Mouse (Mus musculus): Measurements from ENCODE around the gene Tmem199. TPM values are rescaled to one million over a fixed set of nuclear protein-coding genes. Genes with fewer than 3 reads are reported as not detected.
A peak's percentile ranks its signal among the peaks of the same experiment; 100 is the strongest.

The Tmem199 gene
- polyA plus RNA-seq, 1 experiment from 2014 or later = 86.7 TPM

DNA sequence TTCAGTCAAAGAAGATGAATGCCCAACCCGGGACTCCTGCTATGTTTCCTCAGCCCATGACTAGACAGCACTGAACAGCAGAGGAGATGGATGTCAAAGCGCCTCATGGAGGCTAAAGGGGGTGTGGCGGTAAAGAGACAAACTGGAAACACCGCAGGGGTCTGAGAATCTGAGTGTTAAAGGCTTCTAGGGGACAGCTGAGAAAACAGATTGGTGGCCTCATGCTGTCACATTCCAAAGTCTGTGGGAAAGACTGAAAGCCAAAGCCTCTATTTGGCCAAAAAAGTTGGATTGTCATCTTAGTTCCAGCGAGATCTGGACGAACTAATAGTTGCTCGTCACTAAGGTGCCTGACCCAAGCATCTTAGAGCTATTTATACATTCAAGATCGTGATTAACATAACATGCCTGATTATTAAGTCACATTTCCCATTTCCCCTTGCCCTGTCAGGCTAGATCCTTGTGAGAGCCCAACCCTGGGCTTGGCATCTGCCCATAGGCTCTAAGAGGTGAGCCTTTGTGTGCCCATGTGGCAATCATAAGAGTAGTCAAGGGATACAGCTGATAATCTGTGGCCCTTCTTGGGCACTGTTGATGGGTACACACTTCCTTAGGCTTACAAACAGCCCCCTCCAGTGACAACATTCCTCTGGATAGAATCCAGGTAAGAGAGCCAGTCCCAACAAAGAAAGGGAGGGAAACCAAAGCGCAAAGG, 11.4 kb upstream of the Tmem199 start:
- WGBS = 84% methylated on average over 9 of the region's 9 CpGs
- no peak overlapping the region for H3K9ac ChIP-seq (replicated peaks)
- no peak for ATAC-seq (replicated peaks)
- no peaks in the 10 kb centered on the region for H3K4me1 ChIP-seq
- H3K36me3 ChIP-seq = peaks cover 95% of the 10 kb centered on the region
- no peaks in the 10 kb centered on the region for H3K9me3 ChIP-seq
- H3K27me3 ChIP-seq = no peaks in the 10 kb centered on the region
- 0 out of 2 replicates have a peak overlapping the region, but pooled peaks have one; percentile 21 for H3K27ac ChIP-seq (replicated peaks)
- no peak overlapping the region for H3K4me3 ChIP-seq
- no peak overlapping the region for H3K4me2 ChIP-seq (replicated peaks)

GRCm38 (mm10) chr11:78522481-78522997, 10.6 kb upstream of the Tmem199 start:
- no peak for ATAC-seq (replicated peaks)
- Histone ChIP-seq H3K9me3 (no peaks in the 10 kb centered on the region), H3K27me3 (no peaks in the 10 kb centered on the region), H3K36me3 (peaks cover 97% of the 10 kb centered on the region), H3K9ac (replicated peaks) (no peak overlapping the region), H3K4me3 (no peak overlapping the region), H3K4me1 (no peaks in the 10 kb centered on the region), H3K4me2 (replicated peaks) (no peak overlapping the region), H3K27ac (replicated peaks) (no peak overlapping the region)
- 96% methylated on average over 1 of the region's 1 CpGs for WGBS

- no peaks in the 10 kb centered on the region for H3K9me3 ChIP-seq
- H3K27me3 ChIP-seq = no peaks in the 10 kb centered on the region
- H3K4me2 ChIP-seq (replicated peaks) = no peak overlapping the region
- no peak overlapping the region for H3K9ac ChIP-seq (replicated peaks)
- H3K27ac ChIP-seq (replicated peaks) = no peak overlapping the region
- ATAC-seq (replicated peaks) = no peak
- no peaks in the 10 kb centered on the region for H3K4me1 ChIP-seq
- peaks cover 92% of the 10 kb centered on the region for H3K36me3 ChIP-seq
- H3K4me3 ChIP-seq = no peak overlapping the region
- WGBS = 90% methylated on average over 3 of the region's 3 CpGs
Observed at GRCm38 (mm10) chr11:78521880-78522279, 9.9 kb upstream of the Tmem199 start.

DNA sequence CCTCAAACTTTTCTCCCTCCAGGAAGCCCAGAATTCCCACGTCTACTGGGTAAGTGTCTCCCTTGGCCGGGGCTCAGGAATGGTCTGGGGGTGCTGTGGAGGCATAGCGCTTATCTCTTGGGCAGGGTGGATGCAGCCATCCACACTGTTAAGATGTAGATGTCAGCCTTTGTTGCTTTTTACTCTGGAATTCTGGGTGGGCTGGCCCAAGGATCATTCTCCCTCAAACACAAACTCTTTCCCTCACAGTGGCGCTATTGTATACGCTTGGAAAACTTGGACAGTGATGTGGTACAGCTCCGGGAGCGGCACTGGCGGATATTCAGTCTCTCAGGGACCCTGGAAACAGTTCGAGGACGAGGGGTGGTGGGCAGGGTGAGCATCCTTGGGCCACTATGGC, 7.0 kb upstream of the Tmem199 start:
- Histone ChIP-seq H3K4me3 (no peak overlapping the region), H3K27me3 (no peaks in the 10 kb centered on the region), H3K4me1 (no peaks in the 10 kb centered on the region), H3K9me3 (no peaks in the 10 kb centered on the region), H3K36me3 (peaks cover 89% of the 10 kb centered on the region), H3K4me2 (replicated peaks) (no peak overlapping the region), H3K27ac (replicated peaks) (no peak overlapping the region), H3K9ac (replicated peaks) (no peak overlapping the region)
- WGBS = 90% methylated on average over 10 of the region's 10 CpGs
- ATAC-seq (replicated peaks) = no peak

DNA sequence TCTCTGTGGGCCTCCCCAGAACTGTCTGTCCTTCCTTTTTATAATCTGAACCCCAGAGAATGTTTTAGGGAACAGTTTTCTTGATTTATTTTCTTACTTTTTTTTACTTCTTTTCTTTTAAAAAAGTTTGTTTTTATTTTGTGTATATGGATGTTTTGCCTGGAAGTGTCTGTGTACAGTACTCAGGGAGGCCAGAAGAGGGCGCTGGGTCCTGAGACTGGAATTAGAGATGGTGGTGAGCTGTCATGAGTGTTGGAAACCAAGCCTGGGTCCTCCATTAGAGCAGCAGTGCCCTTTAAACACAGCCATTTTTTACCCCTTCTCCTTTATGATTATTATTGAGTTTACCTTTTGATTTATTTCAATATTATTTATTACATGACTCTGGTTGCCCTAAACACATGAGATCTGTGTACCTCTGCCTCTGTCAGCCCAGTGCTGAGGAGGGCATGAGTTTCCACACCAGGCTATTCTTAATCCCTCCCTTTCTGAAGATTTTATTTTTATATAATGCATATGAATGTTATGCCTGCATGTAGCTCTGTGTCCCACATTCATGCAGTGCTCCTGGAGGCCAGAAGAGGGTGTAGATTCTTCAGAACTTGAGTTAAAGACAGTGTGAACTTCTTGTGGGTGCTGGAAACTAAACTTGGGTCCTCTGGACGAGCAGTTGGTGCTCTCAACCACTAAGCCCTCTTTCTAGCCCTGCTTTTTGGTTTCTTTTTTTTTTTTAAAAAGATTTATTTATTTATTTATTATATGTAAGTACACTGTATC, 3.8 kb upstream of the Tmem199 start:
- ATAC-seq (replicated peaks) = no peak
- Histone ChIP-seq H3K4me3 (no peak overlapping the region), H3K4me1 (peaks cover 19% of the 10 kb centered on the region), H3K27me3 (no peaks in the 10 kb centered on the region), H3K4me2 (replicated peaks) (no peak overlapping the region), H3K36me3 (peaks cover 58% of the 10 kb centered on the region), H3K27ac (replicated peaks) (no peak overlapping the region), H3K9me3 (no peaks in the 10 kb centered on the region), H3K9ac (replicated peaks) (no peak overlapping the region)
- WGBS = 71% methylated on average over 2 of the region's 2 CpGs

DNA sequence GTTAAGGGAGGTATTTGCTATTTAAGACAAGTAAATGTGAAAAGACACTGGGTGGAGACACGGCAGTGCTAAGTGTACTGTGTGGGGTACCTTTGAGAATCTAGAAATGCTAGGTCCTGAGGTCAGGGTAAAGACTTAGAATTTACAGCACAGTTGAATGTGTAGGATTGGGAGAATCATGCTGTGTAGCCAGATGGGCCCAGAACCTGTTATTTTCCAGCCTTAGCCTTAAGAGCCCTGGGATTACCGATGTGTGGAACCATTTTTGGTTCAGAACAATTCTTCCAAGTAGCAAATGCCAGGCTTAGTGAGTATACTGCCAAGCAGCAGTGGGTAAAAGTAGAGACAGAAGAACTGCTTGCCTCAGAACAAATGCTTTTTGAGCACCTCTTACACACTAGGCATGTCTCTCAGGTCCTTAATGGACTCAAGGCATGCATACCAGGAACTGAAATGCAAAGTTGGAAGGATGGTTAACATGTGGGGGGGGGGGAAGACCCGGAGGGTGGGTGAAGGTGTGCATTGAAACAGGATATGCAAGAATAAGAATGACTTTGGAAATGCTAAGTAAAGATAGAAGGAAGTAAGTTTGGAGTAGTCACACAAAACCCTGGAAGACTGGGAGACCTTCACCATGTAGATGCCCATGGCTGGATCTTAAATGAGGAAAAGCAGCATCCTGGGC, 1.3 kb upstream of the Tmem199 start:
- Histone ChIP-seq H3K27me3 (no peaks in the 10 kb centered on the region), H3K4me2 (replicated peaks) (peak overlapping the region; percentile 92), H3K4me1 (peaks cover 19% of the 10 kb centered on the region), H3K4me3 (peak overlapping the region; percentile 96), H3K27ac (replicated peaks) (no peak overlapping the region), H3K9ac (replicated peaks) (peak overlapping the region; percentile 98), H3K36me3 (peaks cover 41% of the 10 kb centered on the region), H3K9me3 (no peaks in the 10 kb centered on the region)
- no peak for ATAC-seq (replicated peaks)
- 67% methylated on average over 3 of the region's 3 CpGs for WGBS

- Histone ChIP-seq H3K9me3 (no peaks in the 10 kb centered on the region), H3K9ac (replicated peaks) (no peak overlapping the region), H3K27me3 (no peaks in the 10 kb centered on the region), H3K36me3 (peaks cover 25% of the 10 kb centered on the region), H3K4me1 (peaks cover 19% of the 10 kb centered on the region), H3K27ac (replicated peaks) (no peak overlapping the region), H3K4me2 (replicated peaks) (no peak overlapping the region), H3K4me3 (no peak overlapping the region)
- WGBS = 80% methylated on average over 5 of the region's 5 CpGs
- ATAC-seq (replicated peaks) = no peak
Observed at GRCm38 (mm10) chr11:78509148-78509547, 2.8 kb downstream of the Tmem199 start.

- Histone ChIP-seq H3K27me3 (no peaks in the 10 kb centered on the region), H3K4me2 (replicated peaks) (no peak overlapping the region), H3K4me1 (peaks cover 8% of the 10 kb centered on the region), H3K4me3 (no peak overlapping the region), H3K9me3 (no peaks in the 10 kb centered on the region), H3K9ac (replicated peaks) (no peak overlapping the region), H3K27ac (replicated peaks) (no peak overlapping the region), H3K36me3 (peaks cover 25% of the 10 kb centered on the region)
- no peak for ATAC-seq (replicated peaks)
- 85% methylated on average over 3 of the region's 3 CpGs for WGBS
Observed at GRCm38 (mm10) chr11:78505430-78505829, 6.5 kb downstream of the Tmem199 start.

GRCm38 (mm10) chr11:78502909-78503650, 8.9 kb downstream of the Tmem199 start, which contains the start of gene Sebox:
Gene Sebox (plus strand): TSS chr11:78503447.
- H3K9me3 ChIP-seq = no peaks in the 10 kb centered on the region
- no peak within 1 kb of the TSS for H3K9ac ChIP-seq (replicated peaks)
- ATAC-seq (replicated peaks) = no peak; the same call in 1 of the 2 replicates
- H3K4me1 ChIP-seq = peaks cover 13% of the 10 kb centered on the region
- no peak within 1 kb of the TSS for H3K4me3 ChIP-seq
- H3K27ac ChIP-seq (replicated peaks) = peak within 1 kb of the TSS; percentile 60; the same call in 1 of the 2 replicates
- 56% methylated on average over 7 of the region's 7 CpGs for WGBS
- no peaks in the 10 kb centered on the region for H3K27me3 ChIP-seq
- no peak within 1 kb of the TSS for H3K4me2 ChIP-seq (replicated peaks)
- H3K36me3 ChIP-seq = peaks cover 17% of the 10 kb centered on the region

DNA sequence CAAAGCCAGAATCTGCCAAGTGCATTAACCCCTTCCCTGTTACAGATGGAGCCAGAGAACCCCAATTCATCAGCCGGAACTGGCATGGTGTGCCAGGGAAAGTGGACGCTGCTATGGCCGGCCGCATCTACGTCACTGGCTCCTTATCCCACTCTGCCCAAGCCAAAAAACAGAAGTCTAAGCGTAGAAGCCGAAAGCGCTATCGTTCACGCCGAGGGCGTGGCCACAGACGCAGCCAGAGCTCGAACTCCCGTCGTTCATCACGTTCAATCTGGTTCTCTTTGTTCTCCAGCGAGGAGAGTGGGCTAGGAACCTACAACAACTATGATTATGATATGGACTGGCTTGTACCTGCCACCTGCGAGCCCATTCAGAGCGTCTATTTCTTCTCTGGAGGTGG, 10.4 kb downstream of the Tmem199 start:
- Histone ChIP-seq H3K9ac (replicated peaks) (no peak overlapping the region), H3K27me3 (no peaks in the 10 kb centered on the region), H3K27ac (replicated peaks) (no peak overlapping the region), H3K4me1 (peaks cover 18% of the 10 kb centered on the region), H3K9me3 (no peaks in the 10 kb centered on the region), H3K4me3 (no peak overlapping the region), H3K4me2 (replicated peaks) (no peak overlapping the region), H3K36me3 (peaks cover 3% of the 10 kb centered on the region; the same call in 1 of the 2 replicates)
- no peak for ATAC-seq (replicated peaks)
- WGBS = 79% methylated on average over 20 of the region's 20 CpGs

- Histone ChIP-seq H3K27me3 (no peaks in the 10 kb centered on the region), H3K27ac (replicated peaks) (no peak overlapping the region), H3K36me3 (no peaks in the 10 kb centered on the region), H3K4me2 (replicated peaks) (no peak overlapping the region), H3K9me3 (no peaks in the 10 kb centered on the region), H3K4me1 (peaks cover 26% of the 10 kb centered on the region), H3K4me3 (no peak overlapping the region), H3K9ac (replicated peaks) (no peak overlapping the region)
- WGBS = 85% methylated on average over 9 of the region's 9 CpGs
- ATAC-seq (replicated peaks) = no peak
Observed at GRCm38 (mm10) chr11:78500623-78501202, 11.3 kb downstream of the Tmem199 start.
